Mouse (Mus musculus): ENCODE measurements at regions not wholly inside any gene's neighbourhood (a gene's known extent, or its start where the extent isn't known, plus 50 kb on each side); places are given as distances from the start of the nearest gene placed in this dataset.

DNA sequence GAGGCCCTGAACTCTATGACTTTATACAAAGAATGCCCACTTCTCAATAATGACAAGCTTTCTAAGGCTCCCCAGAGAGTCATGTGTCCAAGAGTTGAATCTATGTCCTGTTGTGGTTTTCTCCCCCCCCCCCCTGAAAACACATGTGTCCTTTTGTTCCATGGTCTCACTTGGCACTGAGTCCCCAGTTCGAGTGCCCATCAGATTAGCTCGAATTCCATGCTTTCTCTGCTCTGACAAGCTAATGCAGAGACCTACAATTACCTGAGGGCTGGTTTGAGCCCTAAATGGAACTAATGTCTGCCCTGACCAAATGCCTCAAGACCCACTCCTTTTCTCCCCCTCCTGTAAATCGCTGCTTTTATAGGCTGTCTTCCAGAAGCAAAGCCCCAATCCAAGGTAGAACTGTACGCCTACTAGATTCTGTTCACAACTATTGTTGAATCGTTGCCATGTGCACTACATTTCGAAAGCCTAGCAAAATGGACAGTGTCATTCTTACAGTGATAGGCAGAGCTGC lies 392.0 kb downstream of the Wdr11 start:
- no peak for TF ChIP-seq ZNF384 (IDR thresholded peaks at IDR 0.05; ENCODE audit: low read depth, low read length)
- no peak for TF ChIP-seq POLR2A (IDR thresholded peaks at IDR 0.05; ENCODE audit: low read depth, low read length)
- TF ChIP-seq RCOR1 (conservative IDR thresholded peaks at IDR 0.05; ENCODE audit: low read depth, low read length): no peak
- no peak for TF ChIP-seq TBP (conservative IDR thresholded peaks at IDR 0.05; ENCODE audit: low read depth, low read length)
- no peak for TF ChIP-seq ELF1 (IDR thresholded peaks at IDR 0.05; ENCODE audit: low read depth, low read length)
- TF ChIP-seq CTCF (conservative IDR thresholded peaks at IDR 0.05 in 1 of 2, IDR thresholded peaks at IDR 0.05 in 1 of 2; ENCODE audit: low read depth in 2 of 2, low read length in 2 of 2): no peak
- no peak for TF ChIP-seq CHD2 (IDR thresholded peaks at IDR 0.05; ENCODE audit: low read length)
- no peak for TF ChIP-seq MAFK (IDR thresholded peaks at IDR 0.05; ENCODE audit: insufficient replicate concordance, low read length)
- no peak for TF ChIP-seq NELFE (IDR thresholded peaks at IDR 0.05; ENCODE audit: low read depth, low read length)

Data from CH12.LX (cell line).